Mouse (Mus musculus) small intestine, adult 2 months (tissue): Measurements from ENCODE around the gene Rab37.

ENCODE experiments used
- CTCF ChIP-seq: fragments of 200-500 bp; IDR thresholded peaks from 2 replicates; pipeline ENCODE4 v1.5.1; 2012; ENCODE audit warnings: low read depth, mild to moderate bottlenecking, control low read depth, inconsistent platforms, low read length, moderate library complexity, mixed read lengths; ENCODE audit not compliant: insufficient replicate concordance, insufficient read length; ENCODE audit errors: extremely low read depth
- POLR2A ChIP-seq: fragments of 200-500 bp; IDR thresholded peaks from 2 replicates; pipeline ENCODE4 v1.6.1; 2012; ENCODE audit warnings: low read depth, mild to moderate bottlenecking, control low read depth, inconsistent platforms, low read length, moderate library complexity

- TF ChIP-seq POLR2A: no peak
- TF ChIP-seq CTCF: no peak
Measured at GRCm38 (mm10) chr11:115107403-115107916, 16.2 kb downstream of the Rab37 start.
